Mouse (Mus musculus) embryonic fibroblast, embryonic 13.5 days (primary cell): ENCODE measurements around the gene Cdkn2b. TPM values are rescaled to one million over a fixed set of nuclear protein-coding genes. Genes with fewer than 3 reads are reported as not detected.

Source experiments
- H3K27ac ChIP-seq: 2 replicates; pipeline ENCODE4 v1.5.1; 2012; ENCODE audit warnings: low read length, control low read depth, inconsistent platforms; ENCODE audit not compliant: insufficient read depth
- H3K4me1 ChIP-seq: 2 replicates; pipeline ENCODE4 v1.6.1; 2011; ENCODE audit warnings: low read length; ENCODE audit not compliant: control insufficient read depth, insufficient read depth
- H3K4me3 ChIP-seq: 2 replicates; pipeline ENCODE4 v1.5.1; 2011; ENCODE audit warnings: mild to moderate bottlenecking, control low read depth, low read length; ENCODE audit not compliant: insufficient read depth
- CTCF ChIP-seq: IDR thresholded peaks from 2 replicates; pipeline ENCODE4 v1.5.1; 2011; ENCODE audit warnings: mild to moderate bottlenecking, control low read depth, low read length, moderate library complexity, borderline replicate concordance; ENCODE audit not compliant: insufficient read depth
- POLR2A ChIP-seq: IDR thresholded peaks from 2 replicates; pipeline ENCODE4 v1.6.1; 2011; ENCODE audit warnings: low read depth, mild to moderate bottlenecking, control low read depth, low read length, moderate library complexity
- polyA plus RNA-seq: library from polyadenylated mRNA; stranded (reverse); fragments of >200 nt; gene quantifications from 2 replicates; pipeline ENCODE4 v1.2.4, GENCODE M21; 2011; ENCODE audit warnings: low read depth; ENCODE audit not compliant: missing spikeins, insufficient read length

Gene Cdkn2b
- polyA plus RNA-seq, 1 experiment: 49.1 TPM

DNA sequence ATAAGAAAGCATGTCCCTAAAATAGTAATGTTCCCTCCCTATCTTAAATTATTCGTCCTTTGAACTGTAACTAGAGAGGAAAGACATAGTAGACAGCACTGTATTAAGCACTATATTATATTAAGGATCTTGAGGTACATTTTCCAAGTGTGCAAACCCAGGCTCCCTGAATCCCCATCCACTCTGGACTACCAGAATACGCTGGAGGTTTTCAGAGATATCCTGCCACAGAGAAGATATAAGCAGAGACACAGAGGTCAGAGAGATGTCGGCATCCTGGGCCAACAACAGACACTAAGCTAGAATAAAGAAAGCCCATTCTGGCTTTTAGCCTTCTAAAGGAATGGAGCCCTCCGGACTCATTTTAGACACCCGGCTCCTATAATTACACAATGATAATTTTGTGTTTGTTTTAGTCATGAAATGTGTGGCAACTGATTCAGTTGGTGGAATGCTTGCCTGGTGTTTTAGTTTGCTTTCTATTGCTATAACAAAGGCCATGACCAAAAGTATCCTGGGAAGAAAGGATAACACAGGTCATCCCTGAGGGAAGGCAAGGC lies 33.4 kb downstream of the Cdkn2b start:
- Histone ChIP-seq H3K4me1 (0 out of 2 replicates have a peak, but pooled peaks cover 4% of the 10 kb centered on the region), H3K27ac (no peak overlapping the region), H3K4me3 (no peak overlapping the region)
- no peak for TF ChIP-seq POLR2A
- no peak for TF ChIP-seq CTCF

DNA sequence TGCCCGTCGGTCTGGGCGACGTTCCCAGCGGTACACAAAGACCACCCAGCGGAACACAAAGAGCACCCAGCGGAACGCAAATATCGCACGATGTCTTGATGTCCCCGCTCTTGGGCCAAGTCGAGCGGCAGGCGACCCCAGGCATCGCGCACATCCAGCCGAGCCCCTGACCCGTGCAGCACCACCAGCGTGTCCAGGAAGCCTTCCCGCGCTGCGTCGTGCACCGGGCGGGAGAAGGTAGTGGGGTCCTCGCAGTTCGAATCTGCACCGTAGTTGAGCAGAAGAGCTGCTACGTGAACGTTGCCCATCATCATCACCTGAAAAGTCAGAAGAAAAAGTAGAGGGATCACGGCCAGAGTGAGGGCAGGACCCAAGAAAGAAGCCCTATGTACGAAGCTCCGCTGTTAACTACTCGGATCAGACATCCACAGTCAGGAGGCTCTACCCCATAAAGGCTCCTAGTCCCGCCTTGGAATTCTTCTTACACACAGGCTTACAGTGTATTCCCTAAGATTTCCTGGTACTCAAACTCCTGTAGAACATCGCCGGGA lies 34.1 kb downstream of the Cdkn2b start:
- Histone ChIP-seq H3K4me3 (no peak overlapping the region), H3K4me1 (0 out of 2 replicates have a peak, but pooled peaks cover 4% of the 10 kb centered on the region), H3K27ac (no peak overlapping the region)
- TF ChIP-seq CTCF: no peak
- no peak for TF ChIP-seq POLR2A

DNA sequence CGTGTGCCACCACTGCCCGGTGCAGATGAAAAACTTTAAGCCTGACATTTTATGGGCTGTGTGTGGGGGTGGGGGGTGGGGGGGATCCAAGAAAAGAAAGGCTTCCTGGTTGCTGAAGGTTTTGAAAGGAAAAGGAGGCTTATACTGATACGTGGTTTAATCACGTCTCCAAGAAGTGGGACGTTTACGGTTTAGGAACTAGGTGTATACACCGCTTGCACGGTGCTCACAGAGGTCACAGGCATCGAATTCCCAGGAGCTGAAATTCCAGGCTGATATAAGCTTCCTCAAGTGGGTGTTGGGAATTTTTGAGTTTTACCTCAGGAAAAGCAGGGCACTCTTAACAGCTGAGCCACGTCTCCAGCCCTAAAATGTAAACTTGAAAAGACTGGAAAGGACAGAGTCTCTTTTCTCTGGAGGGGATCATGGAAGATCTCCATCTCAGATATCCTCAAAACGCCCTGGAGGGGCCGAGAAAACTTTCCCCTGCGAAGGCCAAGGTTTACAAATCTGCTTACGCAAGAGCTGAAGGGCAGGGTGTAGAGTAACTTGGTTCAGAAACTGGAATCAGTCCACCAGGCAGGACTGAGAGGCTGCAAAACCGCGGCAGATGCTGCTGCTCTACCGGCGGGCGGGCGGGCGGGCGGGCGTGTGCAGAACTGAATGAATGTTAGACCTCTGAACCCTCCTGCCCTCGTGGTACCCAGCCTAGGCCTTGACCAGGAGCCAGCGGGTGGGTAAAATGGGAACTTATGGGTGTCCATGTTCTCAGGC lies 34.8 kb downstream of the Cdkn2b start:
- 0 out of 2 replicates have a peak, but pooled peaks cover 4% of the 10 kb centered on the region for H3K4me1 ChIP-seq
- no peak overlapping the region for H3K4me3 ChIP-seq
- TF ChIP-seq POLR2A: no peak
- TF ChIP-seq CTCF: no peak
- no peak overlapping the region for H3K27ac ChIP-seq

DNA sequence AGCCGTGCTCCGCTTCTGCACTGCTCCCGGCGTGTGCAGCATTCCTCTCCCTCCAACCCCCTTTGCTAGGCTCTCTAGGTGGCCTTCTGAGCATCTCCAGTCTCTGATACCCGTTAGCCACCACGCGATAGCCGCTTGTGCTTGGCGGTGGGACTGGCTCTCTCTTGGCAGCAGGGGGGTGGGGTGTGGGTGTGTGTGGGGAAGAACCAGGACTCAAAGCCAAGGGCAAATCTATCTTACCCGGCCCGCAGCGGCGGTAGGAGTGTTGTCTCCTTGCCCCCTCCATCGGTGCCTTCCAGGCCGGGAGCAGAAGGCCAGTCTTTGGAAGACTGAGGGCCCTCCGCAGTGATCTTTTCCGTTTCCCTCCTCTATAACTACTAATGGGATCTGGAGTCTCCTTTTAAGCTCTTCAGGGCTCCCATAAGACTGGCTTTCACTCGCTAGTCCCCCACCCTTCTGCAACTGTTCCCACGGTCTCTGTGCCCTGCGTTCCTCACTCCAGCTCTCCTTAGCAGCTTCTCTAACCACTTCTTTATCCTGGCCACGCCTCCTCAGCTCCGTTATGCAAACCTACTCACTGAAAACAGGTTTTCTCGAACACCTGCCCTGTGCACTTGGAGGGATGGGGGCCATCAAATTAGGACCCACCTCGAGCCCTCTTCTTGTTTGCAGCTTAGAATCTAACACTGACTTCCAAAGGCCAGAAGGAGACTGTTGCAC lies 35.9 kb downstream of the Cdkn2b start:
- no peak overlapping the region for H3K27ac ChIP-seq
- H3K4me3 ChIP-seq: no peak overlapping the region
- no peak for TF ChIP-seq POLR2A
- TF ChIP-seq CTCF: no peak
- 0 out of 2 replicates have a peak, but pooled peaks cover 4% of the 10 kb centered on the region for H3K4me1 ChIP-seq

DNA sequence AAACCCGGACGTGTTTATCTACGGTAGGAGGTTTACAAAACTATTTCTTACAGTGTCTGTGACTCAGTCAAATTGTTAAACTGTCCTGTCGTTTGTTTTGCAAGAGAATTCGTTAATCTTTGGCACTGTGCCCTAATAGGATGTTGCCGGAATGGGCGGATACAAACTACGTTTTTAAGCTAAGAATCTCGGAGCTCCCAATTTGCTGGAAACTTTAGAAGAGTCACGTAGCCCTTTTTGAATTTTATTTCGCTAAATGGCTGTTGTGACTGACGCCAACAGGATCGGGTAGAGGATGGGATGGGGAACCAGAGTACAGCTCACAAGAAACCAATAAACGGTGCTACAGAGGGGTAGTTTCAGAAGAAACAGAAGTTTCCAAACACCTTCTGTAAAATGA lies 36.8 kb downstream of the Cdkn2b start:
- Histone ChIP-seq H3K4me1 (0 out of 2 replicates have a peak, but pooled peaks cover 4% of the 10 kb centered on the region), H3K4me3 (no peak overlapping the region), H3K27ac (no peak overlapping the region)
- TF ChIP-seq POLR2A: no peak
- no peak for TF ChIP-seq CTCF

DNA sequence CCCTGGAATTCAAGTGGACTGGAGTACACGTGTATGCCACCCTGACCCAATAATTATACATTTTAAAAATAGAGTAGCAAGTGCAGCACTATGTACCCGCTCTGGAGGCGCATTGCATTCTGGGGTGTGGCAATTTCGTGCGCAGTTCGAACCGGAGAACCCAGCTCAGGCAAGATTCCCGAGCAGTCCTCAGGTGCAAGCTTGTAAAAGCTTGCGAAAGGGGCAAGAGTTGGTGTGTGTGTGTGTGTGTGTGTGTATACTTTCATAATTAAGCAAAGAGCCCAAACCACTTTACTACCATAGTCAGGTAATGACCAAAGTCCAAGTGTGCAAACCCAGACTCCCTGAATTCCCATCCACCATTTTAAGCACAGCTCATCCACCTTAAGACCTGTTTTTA lies 37.3 kb downstream of the Cdkn2b start:
- H3K4me3 ChIP-seq: no peak overlapping the region
- TF ChIP-seq POLR2A: no peak
- TF ChIP-seq CTCF: no peak
- no peak overlapping the region for H3K27ac ChIP-seq
- 0 out of 2 replicates have a peak, but pooled peaks cover 4% of the 10 kb centered on the region for H3K4me1 ChIP-seq

DNA sequence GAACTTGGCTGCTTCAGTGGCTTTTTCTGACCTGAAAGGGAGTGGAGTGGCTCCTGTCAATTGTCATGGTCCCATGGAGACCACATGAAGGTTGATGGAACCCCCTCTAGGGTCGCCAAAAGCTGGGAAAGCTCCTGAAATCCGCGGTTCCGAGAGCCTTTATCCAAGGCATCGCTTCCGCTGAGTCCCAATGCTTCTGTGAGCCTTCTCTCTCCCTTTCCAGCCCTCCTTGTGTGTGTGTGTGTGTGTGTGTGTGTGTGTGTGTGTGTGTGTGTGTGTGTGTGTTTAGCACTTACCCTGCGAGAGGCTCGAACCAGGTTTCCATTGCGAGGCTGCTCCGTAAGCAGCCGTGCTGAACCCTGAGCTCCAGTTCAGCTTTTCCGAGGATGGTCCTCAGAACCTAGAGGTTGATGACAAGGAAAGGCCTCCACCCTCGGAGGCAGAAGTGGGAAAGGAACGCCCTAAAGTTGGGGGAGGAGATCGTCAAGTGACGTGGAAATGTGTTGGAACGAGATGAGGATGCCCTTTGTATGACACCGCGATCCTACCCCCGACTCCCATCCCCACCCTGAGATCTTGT lies 37.8 kb downstream of the Cdkn2b start:
- TF ChIP-seq CTCF: no peak
- no peak for TF ChIP-seq POLR2A
- Histone ChIP-seq H3K27ac (no peak overlapping the region), H3K4me3 (no peak overlapping the region), H3K4me1 (0 out of 2 replicates have a peak, but pooled peaks cover 4% of the 10 kb centered on the region)

DNA sequence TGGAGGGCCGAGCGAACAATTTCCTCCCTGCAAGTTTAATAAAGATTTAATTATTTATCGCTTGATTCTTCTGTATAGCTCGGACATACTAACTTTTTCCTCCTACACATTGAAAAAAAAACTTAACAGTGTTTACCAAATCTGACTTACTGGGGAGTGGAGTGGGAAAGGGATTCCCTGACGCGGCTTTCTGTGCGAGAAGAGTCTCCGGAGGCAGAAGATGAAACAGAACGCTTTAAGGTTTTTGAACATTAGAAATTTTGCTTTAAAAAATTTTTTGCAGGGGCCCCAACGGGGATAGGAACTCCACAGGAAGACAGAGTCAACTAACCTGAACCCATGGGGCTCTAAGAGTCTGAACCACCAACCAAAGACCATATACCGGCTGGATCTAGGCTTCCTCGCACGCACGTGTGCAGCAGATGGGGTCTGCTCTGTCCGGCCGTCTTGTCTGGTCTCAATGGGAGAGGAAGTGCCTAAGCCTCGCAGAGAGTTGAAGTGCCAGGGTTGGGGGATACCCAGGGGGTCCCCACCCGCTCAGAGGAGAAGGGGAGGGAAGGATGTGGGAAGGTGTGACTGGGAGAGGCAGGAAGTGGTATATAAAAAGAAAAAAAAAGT lies 38.6 kb downstream of the Cdkn2b start:
- TF ChIP-seq CTCF (no peak), POLR2A (no peak)
- Histone ChIP-seq H3K27ac (no peak overlapping the region), H3K4me3 (no peak overlapping the region), H3K4me1 (0 out of 2 replicates have a peak, but pooled peaks cover 4% of the 10 kb centered on the region)

DNA sequence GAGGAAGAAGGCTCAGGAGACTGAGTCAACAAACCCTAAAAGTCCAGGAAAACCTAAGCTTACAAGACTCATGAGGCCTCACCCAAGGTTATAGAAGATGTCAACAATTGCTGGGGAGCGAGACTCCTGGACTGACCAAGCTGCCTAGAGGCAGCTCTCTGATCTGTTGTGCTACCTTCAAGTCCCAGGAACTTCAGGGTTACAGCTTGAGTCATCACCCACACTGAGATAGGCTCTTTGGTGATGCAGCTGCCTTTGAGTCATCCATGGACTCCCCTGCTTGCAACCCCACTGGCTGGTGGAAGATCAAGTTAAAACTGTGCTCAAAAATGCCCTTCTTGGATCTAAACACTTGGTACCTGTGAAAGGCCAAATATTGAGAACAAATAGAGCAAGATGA lies 53.1 kb downstream of the Cdkn2b start:
- no peak overlapping the region for H3K27ac ChIP-seq
- TF ChIP-seq POLR2A (no peak), CTCF (no peak)
- H3K4me3 ChIP-seq: no peak overlapping the region
- H3K4me1 ChIP-seq: no peaks in the 10 kb centered on the region

Other genes with a start within 250 kb of the Cdkn2b start
- gene Mtap, start 173.9 kb downstream of the Cdkn2b start, polyA plus RNA-seq: 86.7 and 92.6 TPM in 2 replicates
- gene Cdkn2a, start 16.4 kb downstream of the Cdkn2b start, polyA plus RNA-seq: 59.5 and 119 TPM in 2 replicates